Mouse (Mus musculus): ENCODE data around the gene Ube2u. TPM values are rescaled to one million over a fixed set of nuclear protein-coding genes. Genes with fewer than 3 reads are reported as not detected.

The Ube2u gene
- polyA plus RNA-seq, 1 experiment from 2014 or later: 0.13 TPM

GRCm38 (mm10) chr4:100588236-100589206, 109.9 kb downstream of the Ube2u start:
- peak overlapping the region; percentile 38 for H3K4me3 ChIP-seq (replicated peaks)
- peak overlapping the region; percentile 85 for H3K4me2 ChIP-seq
- H3K9ac ChIP-seq (replicated peaks): peak overlapping the region; percentile 47
- no peaks in the 10 kb centered on the region for H3K9me3 ChIP-seq (replicated peaks)
- peak; percentile 95 for ATAC-seq (ENCODE audit: low FRiP score)
- H3K27ac ChIP-seq (replicated peaks): peak overlapping the region; percentile 64
- H3K36me3 ChIP-seq: no peaks in the 10 kb centered on the region
- WGBS: 4% methylated on average over 21 of the region's 21 CpGs
- H3K4me1 ChIP-seq: peaks cover 13% of the 10 kb centered on the region
- no peaks in the 10 kb centered on the region for H3K27me3 ChIP-seq (replicated peaks)

GRCm38 (mm10) chr4:100595771-100596170, 117.1 kb downstream of the Ube2u start:
- Histone ChIP-seq H3K27ac (replicated peaks) (no peak overlapping the region), H3K4me2 (no peak overlapping the region), H3K9me3 (replicated peaks) (peaks cover 3% of the 10 kb centered on the region; the same call in 1 of the 2 replicates), H3K4me1 (no peaks in the 10 kb centered on the region), H3K9ac (replicated peaks) (no peak overlapping the region), H3K4me3 (replicated peaks) (no peak overlapping the region), H3K36me3 (no peaks in the 10 kb centered on the region), H3K27me3 (replicated peaks) (no peaks in the 10 kb centered on the region)
- 94% methylated on average over 4 of the region's 4 CpGs for WGBS
- ATAC-seq (ENCODE audit: low FRiP score): no peak

- ATAC-seq (ENCODE audit: low FRiP score): no peak
- no peaks in the 10 kb centered on the region for H3K36me3 ChIP-seq
- no peak overlapping the region for H3K9ac ChIP-seq (replicated peaks)
- no peaks in the 10 kb centered on the region for H3K4me1 ChIP-seq
- H3K27me3 ChIP-seq (replicated peaks): no peaks in the 10 kb centered on the region
- no peak overlapping the region for H3K4me3 ChIP-seq (replicated peaks)
- no peak overlapping the region for H3K27ac ChIP-seq (replicated peaks)
- no peak overlapping the region for H3K4me2 ChIP-seq
- H3K9me3 ChIP-seq (replicated peaks): peaks cover 3% of the 10 kb centered on the region; the same call in 1 of the 2 replicates
- WGBS: 60% methylated on average over 5 of the region's 5 CpGs
These were observed 118.0 kb downstream of the Ube2u start for GRCm38 (mm10) chr4:100596630-100597029.

- Histone ChIP-seq H3K27ac (replicated peaks) (no peak overlapping the region), H3K9ac (replicated peaks) (no peak overlapping the region), H3K36me3 (no peaks in the 10 kb centered on the region), H3K4me3 (replicated peaks) (no peak overlapping the region), H3K27me3 (replicated peaks) (no peaks in the 10 kb centered on the region), H3K9me3 (replicated peaks) (peaks cover 3% of the 10 kb centered on the region; the same call in 1 of the 2 replicates), H3K4me2 (no peak overlapping the region), H3K4me1 (no peaks in the 10 kb centered on the region)
- ATAC-seq (ENCODE audit: low FRiP score): no peak
- 81% methylated on average over 4 of the region's 4 CpGs for WGBS
These were observed 118.4 kb downstream of the Ube2u start for GRCm38 (mm10) chr4:100597049-100597448.
